Mouse (Mus musculus) adrenal gland, adult 8-10 months (tissue): ENCODE data around the gene Tmem29. TPM values are rescaled to one million over a fixed set of nuclear protein-coding genes. Genes with fewer than 3 reads are reported as not detected.
A peak's percentile ranks its signal among the peaks of the same experiment; 100 is the strongest.
"Not testable (repeated sequence)": the region's sequence is repeated elsewhere in the genome, so short reads cannot be mapped to it uniquely, and the experiment has no call there.

Experiments used
- DNase-seq: peaks from one replicate; pipeline ENCODE4 v3.0.0; 2022
- total RNA-seq, 4 experiments: library from RNA; stranded (reverse); gene quantifications; 2 replicates each; pipeline ENCODE4 v1.2.4; 2022

The Tmem29 gene
- total RNA-seq = 10 to 100 TPM; 21.1 to 29.4 (median 28.0) TPM

DNA sequence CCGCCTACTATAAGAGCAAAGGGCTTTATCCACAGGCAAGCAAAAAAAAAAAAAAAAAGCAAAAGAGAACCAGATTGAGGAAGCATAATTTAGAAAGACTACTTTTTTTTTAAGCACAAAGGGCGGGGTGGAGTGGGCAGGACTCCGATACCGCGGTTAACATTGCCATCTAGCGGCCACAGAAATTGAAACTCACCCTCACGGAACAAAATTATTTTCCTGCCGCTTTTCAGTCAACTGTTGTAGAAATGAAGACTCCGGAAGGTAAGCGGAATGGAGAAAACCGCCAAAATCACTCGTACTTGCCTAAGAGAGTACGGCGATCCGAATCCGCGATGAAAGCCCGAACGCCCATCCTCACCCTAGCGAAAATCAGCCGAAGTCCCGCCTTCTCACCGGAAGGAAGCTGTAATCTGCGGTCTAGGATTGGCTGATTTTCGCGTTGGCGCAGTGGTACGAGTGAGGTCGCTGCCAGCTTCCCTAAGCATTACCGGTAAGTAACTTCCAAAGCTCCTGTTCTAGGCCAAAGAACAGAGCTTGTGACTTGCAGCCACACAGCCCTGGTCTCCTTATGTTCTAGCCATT lies at the start of gene Tmem29:
Tmem29 (minus strand) TSS at position 389 of the 585 bp plus-strand sequence.
- DNase-seq = peak; percentile 90

DNA sequence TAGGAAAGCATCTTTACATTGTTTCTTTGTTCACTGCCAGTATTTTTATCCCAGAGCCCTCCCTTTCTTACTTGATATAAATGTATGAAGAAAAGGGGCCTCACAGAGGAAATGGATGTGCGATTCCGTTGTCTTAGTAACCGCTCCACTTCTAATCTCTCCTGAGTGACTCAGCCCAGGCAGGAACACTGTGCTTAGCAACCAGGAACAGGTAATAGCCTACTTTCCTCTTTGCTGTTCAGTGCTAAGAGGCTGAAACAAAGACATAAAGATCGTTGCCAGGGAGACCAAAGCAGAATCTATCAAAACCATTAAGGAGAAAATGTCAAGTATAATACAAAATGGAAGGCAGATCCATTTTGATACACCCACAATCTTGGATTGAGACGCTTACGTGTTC lies 49.7 kb upstream of the Tmem29 start:
- no peak for DNase-seq

DNA sequence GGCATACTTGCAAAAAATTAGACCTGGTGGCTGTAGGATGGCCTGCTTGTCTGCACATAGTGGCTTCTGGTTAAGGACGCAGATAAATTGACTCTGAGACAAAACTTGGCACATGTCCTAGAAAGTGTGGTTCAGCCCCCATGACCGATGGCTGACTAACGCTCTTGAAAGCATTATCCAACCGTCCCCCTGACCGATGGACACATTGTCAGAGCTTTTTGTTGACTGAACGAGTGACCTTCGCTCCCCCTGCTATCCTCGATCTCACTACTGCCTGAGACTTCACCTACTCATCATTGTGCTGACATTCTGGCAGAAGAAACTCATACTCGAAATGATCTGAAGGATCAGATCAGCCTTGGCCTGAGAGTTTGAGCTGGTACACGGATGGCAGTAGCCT lies 28.9 kb upstream of the Tmem29 start:
- DNase-seq = peak; percentile 41

DNA sequence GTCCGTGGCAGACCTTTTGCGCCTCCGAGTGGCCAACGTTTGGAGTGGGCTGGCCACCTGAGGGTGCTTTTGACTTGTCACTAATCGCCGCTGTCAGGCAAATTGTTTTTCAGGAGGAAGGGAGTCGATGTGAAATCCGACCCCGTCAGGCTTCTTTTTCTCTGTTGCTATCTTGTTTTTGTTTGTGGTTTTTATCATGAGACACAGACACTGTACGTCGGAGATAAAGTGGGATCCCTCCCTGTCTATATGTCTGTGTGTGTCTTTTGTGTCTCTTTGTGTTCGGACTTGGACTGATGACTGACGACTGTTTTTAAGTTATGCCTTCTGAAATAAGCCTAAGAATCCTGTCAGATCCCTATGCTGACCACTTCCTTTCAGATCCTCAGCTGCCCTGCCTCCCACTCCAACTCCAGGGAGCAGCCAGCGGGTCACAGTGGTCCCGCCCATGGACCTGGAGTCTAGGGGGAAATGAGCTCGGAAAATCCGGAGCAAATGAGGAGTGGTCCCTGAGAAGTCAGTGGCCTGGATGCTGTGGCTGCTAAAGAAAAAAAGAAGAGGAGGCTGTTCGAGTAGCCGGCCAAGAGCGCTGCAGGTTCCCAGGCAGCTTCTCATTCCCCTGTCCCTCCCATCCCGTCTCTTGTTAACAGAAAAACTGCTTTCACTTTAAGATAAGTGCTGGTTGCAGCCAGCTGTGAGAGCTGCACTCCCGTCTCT lies 27.5 kb upstream of the Tmem29 start:
- DNase-seq = not testable (repeated sequence)

DNA sequence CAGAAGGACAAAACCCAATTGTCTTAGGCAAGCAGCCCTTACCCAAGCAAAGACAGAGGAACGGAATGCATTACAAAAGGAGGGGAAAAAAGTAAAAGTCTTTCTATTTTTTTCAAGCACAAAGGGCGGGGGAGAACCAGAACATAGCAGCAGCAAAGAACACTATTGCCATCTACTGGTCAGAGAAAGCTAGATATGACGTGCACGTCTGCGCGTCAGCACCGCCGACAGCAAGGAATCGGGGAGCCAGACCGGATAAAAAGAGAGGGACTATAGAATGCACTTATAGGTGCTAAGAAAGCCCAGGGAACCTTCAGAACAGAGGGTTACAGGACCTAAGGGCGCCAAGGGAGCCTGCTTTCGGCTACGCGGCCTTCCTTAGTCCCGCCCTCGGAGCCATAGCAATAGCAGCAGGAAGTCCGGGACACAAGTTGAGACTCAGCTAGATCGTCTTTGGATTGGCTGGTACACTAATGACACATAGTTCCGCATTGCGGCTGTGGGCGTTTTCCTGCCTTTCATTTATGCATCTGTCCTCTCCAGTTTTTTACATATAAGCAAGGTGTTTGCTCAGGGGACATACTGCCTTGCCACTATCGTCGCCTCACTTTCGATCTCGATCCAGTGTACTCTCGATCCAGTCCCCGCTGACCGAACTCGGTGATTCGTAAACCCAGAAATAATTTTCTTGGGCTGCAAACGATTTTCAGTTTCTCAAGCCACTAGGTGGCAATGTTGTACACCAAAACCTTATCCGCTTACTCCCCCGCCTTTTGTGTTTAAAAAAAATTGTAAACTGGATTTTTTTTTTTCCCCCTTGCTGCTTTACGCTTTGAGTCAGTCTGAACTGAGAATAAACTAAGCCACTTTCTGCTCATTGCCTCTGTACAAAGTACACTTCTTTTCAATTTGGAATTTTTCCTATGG lies 19.2 kb upstream of the Tmem29 start:
- peak; percentile 90 for DNase-seq

DNA sequence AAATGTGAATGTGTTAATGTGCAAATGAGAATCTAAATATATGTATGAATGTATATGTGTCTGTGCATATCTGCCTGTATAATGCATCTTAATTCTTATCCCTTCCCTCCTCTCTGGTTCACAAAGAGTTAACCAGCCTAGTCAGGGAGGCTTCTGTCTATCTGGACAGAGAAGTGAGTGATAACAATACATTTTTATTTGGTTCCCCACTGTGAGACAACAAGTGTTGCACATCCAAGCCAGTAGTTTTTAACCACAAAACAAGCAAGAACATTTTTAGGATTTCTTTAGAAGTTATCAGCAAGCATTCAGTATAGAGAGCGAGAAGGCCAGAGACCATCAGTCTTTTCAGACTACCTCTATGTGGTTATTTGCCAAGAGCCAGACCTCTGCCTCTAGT lies 12.5 kb upstream of the Tmem29 start:
- no peak for DNase-seq

DNA sequence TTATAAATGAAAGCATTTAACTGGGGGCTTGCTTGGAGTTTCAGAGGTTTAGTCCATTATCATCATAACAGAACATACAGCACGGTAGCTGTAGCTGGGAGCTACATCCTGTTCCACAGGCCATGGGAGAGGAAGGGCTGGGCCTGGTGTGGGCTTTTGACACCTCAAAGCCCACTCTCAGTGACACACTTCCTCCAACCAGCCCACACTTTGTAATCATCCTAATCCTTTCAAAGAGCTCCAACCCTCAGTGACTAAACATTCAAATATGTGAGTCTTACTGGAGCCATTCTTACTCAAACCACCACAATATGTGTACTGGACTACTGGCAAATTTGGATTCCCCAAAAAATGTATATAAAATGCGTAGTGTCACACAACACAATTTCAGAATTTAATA lies 9.3 kb upstream of the Tmem29 start:
- DNase-seq = no peak

DNA sequence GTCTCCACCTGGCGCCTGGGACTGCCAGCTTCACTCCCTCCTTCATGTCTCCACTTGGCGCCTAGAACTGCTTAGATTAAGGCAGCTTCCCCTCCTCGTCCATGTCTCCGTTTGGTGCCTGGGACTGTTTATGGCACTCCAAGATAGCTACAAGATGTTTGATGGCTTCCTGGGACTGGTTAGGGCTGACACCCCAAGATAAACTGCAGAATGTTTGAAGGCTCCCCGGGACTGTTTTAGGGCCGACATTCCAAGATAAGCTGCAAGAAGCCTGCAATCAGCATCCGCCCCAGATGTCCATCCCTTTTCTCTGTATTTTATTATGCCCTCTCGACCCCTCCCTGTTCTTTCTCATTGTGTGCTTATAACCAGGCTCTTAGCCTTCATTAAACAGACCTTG lies 7.9 kb upstream of the Tmem29 start:
- DNase-seq = not testable (repeated sequence)

DNA sequence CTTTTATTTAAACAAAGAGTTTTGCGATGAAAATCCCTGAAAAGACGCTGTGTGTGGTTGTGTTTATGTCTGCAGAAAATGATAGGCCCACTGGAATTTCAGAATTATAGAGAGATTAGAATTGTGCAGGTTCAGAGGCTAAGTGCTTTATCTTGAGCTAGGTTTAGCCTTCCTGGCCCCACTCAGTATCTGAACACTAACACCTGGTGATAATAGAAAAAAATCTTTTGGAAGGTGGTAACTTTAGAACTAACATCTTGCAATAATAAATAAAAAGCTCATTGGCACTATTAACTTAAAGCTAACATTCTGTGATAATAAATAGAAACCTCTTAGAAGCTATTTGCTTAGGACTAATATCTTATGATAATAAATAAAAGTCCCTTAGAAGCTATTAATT lies 1.2 kb upstream of the Tmem29 start:
- no peak for DNase-seq

DNA sequence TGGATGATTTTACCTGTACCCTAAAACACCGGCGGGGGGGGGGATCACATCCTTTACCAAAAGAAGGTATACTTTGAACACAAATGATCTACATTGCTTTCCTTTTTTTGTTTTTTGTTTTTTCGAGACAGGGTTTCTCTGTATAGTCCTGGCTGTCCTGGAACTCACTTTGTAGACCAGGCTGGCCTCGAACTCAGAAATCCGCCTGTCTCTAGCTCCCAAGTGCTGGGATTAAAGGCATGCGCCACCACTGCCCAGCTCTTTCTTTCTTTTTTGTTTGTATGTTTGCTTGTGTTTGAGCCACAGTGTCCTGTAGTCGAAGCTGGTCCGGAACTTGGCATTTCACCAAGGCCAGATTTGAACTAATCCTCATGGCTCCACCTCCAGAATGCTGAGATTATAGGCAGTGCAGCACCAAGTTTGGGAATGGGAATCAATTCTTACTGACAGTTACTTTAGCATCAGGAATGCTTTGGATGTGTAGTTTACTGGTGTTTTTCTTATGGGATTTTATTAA lies 515 bp upstream of the Tmem29 start:
- no peak for DNase-seq

DNA sequence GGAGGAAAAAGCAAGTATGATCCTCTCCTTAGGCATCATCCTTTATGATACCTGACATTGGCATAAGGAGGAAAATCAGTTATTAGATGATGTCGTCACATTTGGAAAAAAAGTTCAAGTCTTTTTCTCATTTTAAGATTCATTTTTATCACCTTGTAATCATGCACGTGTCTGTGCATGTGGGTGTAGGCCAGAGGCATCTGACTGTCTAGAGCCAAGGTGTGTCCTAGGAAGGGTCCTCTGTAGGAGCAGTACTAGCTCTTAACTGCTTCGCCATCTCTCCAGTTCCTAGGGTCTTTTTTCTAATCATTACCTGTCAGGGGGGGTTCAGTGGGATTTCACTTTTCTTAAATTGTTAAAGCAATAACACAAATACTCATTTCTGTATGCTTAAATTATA lies 818 bp downstream of the Tmem29 start:
- no peak for DNase-seq

DNA sequence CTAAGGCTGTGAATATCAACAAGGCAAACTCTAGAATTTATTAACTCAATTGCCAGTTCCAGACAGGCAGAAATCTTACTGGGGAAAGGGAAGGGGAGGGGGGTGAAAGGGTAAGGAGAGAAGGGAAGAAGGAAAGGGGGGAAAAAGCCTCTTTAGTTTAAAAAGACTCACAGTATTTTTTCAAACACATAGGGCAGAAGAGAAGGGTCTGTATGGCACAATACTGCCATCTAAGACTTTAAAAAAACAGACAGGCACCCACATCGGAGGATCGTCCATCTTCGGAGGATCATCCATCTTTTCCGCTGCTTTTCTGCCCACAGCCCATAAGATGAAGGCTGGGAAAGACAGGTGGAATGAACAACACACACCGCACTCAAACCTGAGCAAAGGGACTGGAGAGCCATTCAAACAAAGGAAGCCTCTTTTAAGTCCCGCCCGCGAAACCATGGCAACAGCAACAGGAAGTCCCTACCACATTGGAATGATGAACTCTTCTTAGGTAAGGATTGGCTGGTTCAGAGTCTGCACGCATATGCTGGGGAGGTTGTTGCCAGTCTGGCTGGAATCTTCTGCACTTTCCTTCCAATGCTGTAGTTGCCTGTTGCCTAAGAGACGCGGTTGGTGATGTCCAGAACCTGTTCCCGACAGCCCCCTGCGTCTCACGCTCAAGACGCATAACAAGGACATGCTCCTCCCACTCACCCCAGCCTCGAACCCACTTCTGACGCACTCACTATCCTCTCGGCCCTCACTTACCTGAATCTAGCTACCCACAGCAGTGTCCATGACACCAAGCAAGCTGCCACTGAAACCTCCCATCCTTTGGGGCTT lies 18.2 kb downstream of the Tmem29 start:
- DNase-seq = peak; percentile 54

DNA sequence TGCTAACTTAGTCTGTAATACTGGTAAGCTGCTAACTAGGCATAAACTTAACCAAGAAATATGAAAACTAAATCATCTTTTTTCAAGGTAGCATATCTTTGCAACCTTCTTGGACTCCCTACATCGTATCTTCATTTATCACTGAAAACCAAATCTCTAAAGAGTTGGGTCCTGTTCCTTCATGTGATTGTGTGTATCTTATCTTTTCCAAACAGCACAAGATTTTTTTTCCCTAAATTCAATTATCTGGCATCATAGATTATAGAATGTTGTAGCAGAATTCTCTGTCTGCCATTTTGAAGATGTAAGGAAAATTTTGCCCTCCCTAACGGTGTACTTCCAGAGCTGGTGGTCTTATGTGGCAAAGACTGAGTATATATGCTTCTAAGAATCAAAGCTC lies 22.6 kb downstream of the Tmem29 start:
- DNase-seq = no peak

DNA sequence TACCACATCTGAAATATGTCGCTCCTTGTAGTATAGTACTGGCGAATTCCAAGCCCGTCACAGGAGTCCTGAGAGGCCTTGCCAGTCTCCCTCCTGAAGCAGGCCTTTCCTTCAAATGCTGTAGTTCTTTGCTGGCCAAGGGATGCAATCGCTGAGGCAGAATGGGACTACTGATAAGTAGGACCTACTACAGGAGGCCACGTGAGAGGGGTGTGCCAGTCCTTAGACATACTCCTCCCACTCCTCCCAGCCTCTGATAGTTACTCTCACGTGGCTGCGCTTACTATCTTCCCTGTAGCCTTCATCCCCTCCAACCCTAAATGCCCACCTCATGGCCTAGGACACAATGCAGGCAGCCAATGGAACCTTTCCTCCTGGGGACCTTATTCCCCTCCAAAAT lies 23.6 kb downstream of the Tmem29 start:
- no peak for DNase-seq

DNA sequence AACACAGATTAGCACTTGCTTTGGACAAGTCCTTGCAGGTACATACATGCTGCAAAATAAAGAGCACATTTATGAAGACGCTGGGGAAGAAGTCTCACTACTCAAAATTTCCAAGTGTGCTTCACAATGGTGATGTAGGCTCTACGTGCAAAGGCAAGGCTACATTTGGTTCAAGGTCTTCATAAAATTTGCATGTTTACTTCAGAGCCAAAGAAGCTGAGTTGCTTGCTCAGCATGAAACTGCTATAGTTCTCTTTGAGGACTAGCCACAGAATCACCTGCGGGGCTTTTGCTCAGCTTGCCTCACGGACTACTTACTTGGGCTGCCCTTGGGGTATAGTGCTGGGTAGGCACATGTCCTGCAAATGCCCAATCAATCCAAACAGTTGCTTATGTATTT lies 45.4 kb downstream of the Tmem29 start:
- no peak for DNase-seq

Other genes starting within 250 kb of the Tmem29 start
- 10 to 100 TPM in 3 of 4 experiments, 1 to 10 TPM in 1; 8.0 to 29.2 (median 11.0) TPM for gene Alas2, start 88.2 kb upstream of the Tmem29 start, total RNA-seq
- gene Pfkfb1, start 129.1 kb upstream of the Tmem29 start, total RNA-seq = 10 to 100 TPM in 2 of 4 experiments, 1 to 10 TPM in 2; 6.5 to 13.2 (median 8.9) TPM
- gene Apex2, start 130.7 kb upstream of the Tmem29 start, total RNA-seq = 10 to 100 TPM; 15.8 to 24.6 (median 17.9) TPM
- gene Tro, start 198.4 kb upstream of the Tmem29 start, total RNA-seq = 10 to 100 TPM in 3 of 4 experiments, 1 to 10 TPM in 1; 8.5 to 14.9 (median 12.2) TPM